Mouse (Mus musculus) myocyte (in vitro differentiated cells): ENCODE measurements around the gene Dcaf5. TPM values are rescaled to one million over a fixed set of nuclear protein-coding genes. Genes with fewer than 3 reads are reported as not detected.

ENCODE experiments used
- H3K27me3 ChIP-seq: one replicate; pipeline ENCODE4 v1.6.1; 2011; ENCODE audit not compliant: control insufficient read depth, insufficient read depth, insufficient read length
- H3K36me3 ChIP-seq: one replicate; pipeline ENCODE4 v1.6.1; 2011; ENCODE audit not compliant: control insufficient read depth, insufficient read depth
- H3K4me2 ChIP-seq: one replicate; pipeline ENCODE4 v1.6.1; 2011; ENCODE audit warnings: low read depth, control low read depth
- H3K4me3 ChIP-seq: one replicate; pipeline ENCODE4 v1.5.1; 2011; ENCODE audit warnings: mild to moderate bottlenecking, control low read depth, moderate library complexity
- H3K79me2 ChIP-seq: one replicate; pipeline ENCODE4 v1.6.1; 2011; ENCODE audit not compliant: control insufficient read depth, insufficient read depth
- H3ac ChIP-seq: one replicate; pipeline ENCODE4 v1.6.1; 2011; ENCODE audit not compliant: control insufficient read depth, insufficient read length
- POLR2AphosphoS2 ChIP-seq: IDR thresholded peaks from one replicate; pipeline ENCODE4 v1.6.1; 2011; ENCODE audit warnings: low read depth, control low read depth; ENCODE audit not compliant: insufficient read length
- REST ChIP-seq: IDR thresholded peaks from one replicate; pipeline ENCODE4 v1.6.1; 2011; ENCODE audit warnings: mild to moderate bottlenecking, control low read depth, moderate library complexity; ENCODE audit not compliant: insufficient read depth, insufficient read length
- TCF12 ChIP-seq: IDR thresholded peaks from one replicate; pipeline ENCODE4 v1.6.1; 2011; ENCODE audit warnings: mild to moderate bottlenecking, control low read depth; ENCODE audit not compliant: poor library complexity, insufficient read depth, severe bottlenecking
- polyA plus RNA-seq: library from polyadenylated mRNA; unstranded; fragments of >200 nt; fragmentation: generic; extraction: Trizol; gene quantifications from one replicate; pipeline ENCODE4 v1.2.1, GENCODE M21; 2012; ENCODE audit warnings: missing spikeins

The Dcaf5 gene
- polyA plus RNA-seq, 1 experiment, result 17.7 TPM

DNA sequence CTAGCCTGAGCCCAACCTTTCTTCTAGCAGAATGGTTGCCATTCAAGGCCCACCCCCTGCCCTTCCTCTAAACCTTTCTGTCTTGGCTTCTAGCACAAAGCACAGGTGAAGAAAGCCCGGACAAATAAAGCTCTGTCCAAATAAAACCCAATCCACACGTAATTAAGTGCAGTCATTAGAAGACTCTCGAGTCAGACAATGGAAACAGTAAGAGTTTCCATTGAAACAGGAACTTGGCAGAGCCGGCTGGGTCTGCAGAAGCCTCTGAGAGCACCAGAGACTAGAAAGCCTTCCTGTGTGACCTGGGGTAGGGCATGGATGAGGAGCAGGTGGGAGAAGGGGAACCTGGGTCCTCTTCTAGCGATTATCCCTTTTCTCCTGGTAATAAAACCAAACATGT is 150.5 kb downstream of the Dcaf5 start:
- TF ChIP-seq TCF12 (no peak), REST (no peak), POLR2AphosphoS2 (no peak)
- Histone ChIP-seq H3K4me2 (no peak overlapping the region), H3K36me3 (no peaks in the 10 kb centered on the region), H3K27me3 (no peaks in the 10 kb centered on the region), H3ac (no peak overlapping the region), H3K4me3 (no peak overlapping the region), H3K79me2 (no peaks in the 10 kb centered on the region)

Other genes starting within 250 kb of the Dcaf5 start
- 166 TPM for gene Actn1, start 176.2 kb downstream of the Dcaf5 start, polyA plus RNA-seq
- 9.1 TPM for gene Exd2, start 26.5 kb upstream of the Dcaf5 start, polyA plus RNA-seq
- 0.11 TPM for gene Galnt16, start 81.7 kb upstream of the Dcaf5 start, polyA plus RNA-seq
- 16.6 TPM for gene Slc39a9, start 207.3 kb upstream of the Dcaf5 start, polyA plus RNA-seq
- 164 TPM for gene Erh, start 207.7 kb upstream of the Dcaf5 start, polyA plus RNA-seq